Mouse (Mus musculus): Measurements from ENCODE around the gene Xpo4.
"Not testable (repeated sequence)": the region's sequence is repeated elsewhere in the genome, so short reads cannot be mapped to it uniquely, and the experiment has no call there.

The Xpo4 gene

GRCm38 (mm10) chr14:57664822-57665627 is at the start of gene Xpo4:
Gene Xpo4, minus strand, starts transcription at chr14:57665430.
- peak; percentile 76 for DNase-seq (ENCODE audit: low spot score)

- DNase-seq (ENCODE audit: low spot score), result no peak
Observed at GRCm38 (mm10) chr14:57712884-57713283, 47.7 kb upstream of the Xpo4 start.

GRCm38 (mm10) chr14:57711059-57711458 is 45.8 kb upstream of the Xpo4 start:
- DNase-seq (ENCODE audit: low spot score), result no peak

GRCm38 (mm10) chr14:57709171-57709570 is 43.9 kb upstream of the Xpo4 start:
- DNase-seq (ENCODE audit: low spot score), result no peak

- DNase-seq (ENCODE audit: low spot score), result no peak
Observed at GRCm38 (mm10) chr14:57708580-57708979, 43.4 kb upstream of the Xpo4 start.

GRCm38 (mm10) chr14:57707100-57707893 is 42.1 kb upstream of the Xpo4 start:
- DNase-seq (ENCODE audit: low spot score), result no peak

- DNase-seq (ENCODE audit: low spot score), result no peak
Observed at GRCm38 (mm10) chr14:57706760-57707099, 41.5 kb upstream of the Xpo4 start.

GRCm38 (mm10) chr14:57705759-57706158 is 40.5 kb upstream of the Xpo4 start:
- DNase-seq (ENCODE audit: low spot score), result no peak

GRCm38 (mm10) chr14:57705075-57705474 is 39.8 kb upstream of the Xpo4 start:
- DNase-seq (ENCODE audit: low spot score), result no peak

GRCm38 (mm10) chr14:57701915-57702477 is 36.8 kb upstream of the Xpo4 start:
- no peak for DNase-seq (ENCODE audit: low spot score)

- DNase-seq (ENCODE audit: low spot score), result no peak
Observed at GRCm38 (mm10) chr14:57699461-57699970, 34.3 kb upstream of the Xpo4 start.

GRCm38 (mm10) chr14:57699016-57699415 is 33.8 kb upstream of the Xpo4 start:
- no peak for DNase-seq (ENCODE audit: low spot score)

GRCm38 (mm10) chr14:57696066-57696465 is 30.8 kb upstream of the Xpo4 start:
- DNase-seq (ENCODE audit: low spot score), result no peak

GRCm38 (mm10) chr14:57695550-57695949 is 30.3 kb upstream of the Xpo4 start:
- DNase-seq (ENCODE audit: low spot score), result no peak

GRCm38 (mm10) chr14:57694246-57694645 is 29.0 kb upstream of the Xpo4 start:
- no peak for DNase-seq (ENCODE audit: low spot score)

- peak; percentile 79 for DNase-seq (ENCODE audit: low spot score)
Observed at GRCm38 (mm10) chr14:57692517-57693130, 27.4 kb upstream of the Xpo4 start.

GRCm38 (mm10) chr14:57691316-57691715 is 26.1 kb upstream of the Xpo4 start:
- no peak for DNase-seq (ENCODE audit: low spot score)

GRCm38 (mm10) chr14:57690681-57691080 is 25.5 kb upstream of the Xpo4 start:
- DNase-seq (ENCODE audit: low spot score), result peak; percentile 39

- DNase-seq (ENCODE audit: low spot score), result not testable (repeated sequence)
Observed at GRCm38 (mm10) chr14:57688066-57688465, 22.8 kb upstream of the Xpo4 start.

- no peak for DNase-seq (ENCODE audit: low spot score)
Observed at GRCm38 (mm10) chr14:57687441-57687840, 22.2 kb upstream of the Xpo4 start.

GRCm38 (mm10) chr14:57686647-57687046 is 21.4 kb upstream of the Xpo4 start:
- no peak for DNase-seq (ENCODE audit: low spot score)

GRCm38 (mm10) chr14:57684579-57684978 is 19.3 kb upstream of the Xpo4 start:
- peak; percentile 64 for DNase-seq (ENCODE audit: low spot score)

Data from c-Kit-positive CD71-positive TER-119-positive erythroid progenitor cells, embryonic 14.5 days (primary cell).